Mouse (Mus musculus) common myeloid progenitor, adult 5-6 weeks (primary cell): ENCODE results near the gene Smpd4. TPM values are rescaled to one million over a fixed set of nuclear protein-coding genes. Genes with fewer than 3 reads are reported as not detected.

Experiments
- total RNA-seq: library from RNA; stranded (forward); fragments of 200-1000, 187-1606 nt; gene quantifications from 2 replicates; pipeline ENCODE4 v1.2.3, GENCODE M21; 2017

Gene Smpd4
- total RNA-seq, 1 experiment from 2014 or later = 34.8 TPM

Other genes with a start within 250 kb of the Smpd4 start
- 14.9 and 19.2 TPM in 2 replicates for gene Snap29, start 213.4 kb upstream of the Smpd4 start, total RNA-seq
- 36.2 and 58.9 TPM in 2 replicates for gene Pi4ka, start 213.0 kb upstream of the Smpd4 start, total RNA-seq
- 29.0 and 29.2 TPM in 2 replicates for gene Crkl, start 167.4 kb upstream of the Smpd4 start, total RNA-seq
- not detected in 2 replicates for gene Aifm3, start 129.7 kb upstream of the Smpd4 start, total RNA-seq
- gene Lztr1, start 110.7 kb upstream of the Smpd4 start, total RNA-seq = 30.8 and 40.3 TPM in 2 replicates
- 38.5 and 46.1 TPM in 2 replicates for gene Thap7, start 88.2 kb upstream of the Smpd4 start, total RNA-seq
- gene Lrrc74b, start 58.1 kb upstream of the Smpd4 start, total RNA-seq = 0.05 TPM in 1 of 2 replicates, not detected in the other
- 0.05 TPM in 1 of 2 replicates, not detected in the other for gene P2rx6, start 57.5 kb upstream of the Smpd4 start, total RNA-seq
- 7.1 and 10.2 TPM in 2 replicates for gene Slc7a4, start 36.1 kb upstream of the Smpd4 start, total RNA-seq
- 2.2 and 4.4 TPM in 2 replicates for gene Ccdc74a, start 27.1 kb downstream of the Smpd4 start, total RNA-seq
- 21.4 and 30.8 TPM in 2 replicates for gene Med15, start 113.5 kb downstream of the Smpd4 start, total RNA-seq
- gene Klhl22, start 140.3 kb downstream of the Smpd4 start, total RNA-seq = 27.0 and 33.2 TPM in 2 replicates
- gene Scarf2, start 177.9 kb downstream of the Smpd4 start, total RNA-seq = not detected in 2 replicates
- gene B830017H08Rik, start 213.8 kb downstream of the Smpd4 start, total RNA-seq = not detected in 2 replicates
- gene Car15, start 219.0 kb downstream of the Smpd4 start, total RNA-seq = 5.4 TPM in 1 of 2 replicates, not detected in the other